Mouse (Mus musculus) liver, embryonic 13.5 days (tissue): ENCODE measurements at regions not wholly inside any gene's neighbourhood (a gene's known extent, or its start where the extent isn't known, plus 50 kb on each side); places are given as distances from the start of the nearest gene placed in this dataset.

ENCODE experiments used
- ATAC-seq: fragments of 200-750 bp; cut with Nextera tagmentation; 2 replicates; pipeline ENCODE4 v1.8.0; 2017; ENCODE audit warnings: low read depth, mild to moderate bottlenecking, moderate number of reproducible peaks, moderate library complexity
- DNase-seq: peaks from one replicate; pipeline ENCODE4 v3.0.0; 2022
- H3K27ac ChIP-seq: fragments of 300-500 bp; sonication (generic); 2 replicates; pipeline ENCODE4 v1.5.1; 2015; ENCODE audit warnings: moderate library complexity, mild to moderate bottlenecking, inconsistent platforms
- H3K27me3 ChIP-seq: fragments of 300-500 bp; sonication (generic); 2 replicates; pipeline ENCODE4 v1.6.1; 2015; ENCODE audit warnings: mild to moderate bottlenecking, inconsistent platforms
- H3K36me3 ChIP-seq: fragments of 300-500 bp; sonication (generic); 2 replicates; pipeline ENCODE4 v1.6.1; 2015; ENCODE audit warnings: mild to moderate bottlenecking, inconsistent platforms
- H3K4me1 ChIP-seq: fragments of 300-500 bp; sonication (generic); replicated peaks from 2 replicates; pipeline ENCODE4 v1.6.1; 2015; ENCODE audit warnings: inconsistent platforms
- H3K4me2 ChIP-seq: fragments of 300-500 bp; sonication (generic); 2 replicates; pipeline ENCODE4 v1.6.1; 2015; ENCODE audit warnings: inconsistent platforms, mild to moderate bottlenecking, moderate library complexity
- H3K4me3 ChIP-seq: fragments of 300-500 bp; sonication (generic); replicated peaks from 2 replicates; pipeline ENCODE4 v1.5.1; 2015; ENCODE audit warnings: mild to moderate bottlenecking, inconsistent platforms
- H3K9ac ChIP-seq: fragments of 300-500 bp; sonication (generic); 2 replicates; pipeline ENCODE4 v1.6.1; 2015; ENCODE audit warnings: mild to moderate bottlenecking, inconsistent platforms
- H3K9me3 ChIP-seq: fragments of 300-500 bp; sonication (generic); replicated peaks from 2 replicates; pipeline ENCODE4 v1.6.1; 2016; ENCODE audit warnings: inconsistent platforms
- WGBS: fragments of 180-500 bp; shearing (Covaris S2); methylation state at CpG from one replicate; pipeline ENCODE4 v1.1.7; 2015; ENCODE audit not compliant: insufficient replicate concordance; 5-methylcytosine and 5-hydroxymethylcytosine counted together

DNA sequence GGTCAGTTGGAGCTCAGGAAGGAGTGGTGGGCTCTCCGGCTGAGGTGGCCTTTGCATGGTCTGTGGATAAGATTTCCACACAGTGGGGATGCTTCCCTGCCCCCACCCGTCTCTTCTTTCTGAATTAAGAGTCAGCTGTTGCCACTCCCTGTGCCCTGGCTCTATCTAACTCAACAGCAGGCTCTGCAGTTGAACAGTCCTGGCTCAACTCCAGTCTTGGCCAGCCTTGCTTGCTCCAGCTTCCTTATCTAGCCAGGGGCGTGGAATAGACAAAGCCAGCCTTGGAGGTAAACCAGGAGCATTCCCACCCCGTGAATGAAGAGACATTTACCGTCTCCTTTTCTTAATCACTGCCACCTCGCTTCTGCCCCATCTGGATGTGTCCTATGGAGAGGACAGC lies 89.7 kb downstream of the Mn1 start:
- H3K27ac ChIP-seq = peak overlapping the region; percentile 45; the same call in 1 of the 2 replicates
- peak overlapping the region; percentile 10 for H3K4me2 ChIP-seq
- peak; percentile 27 for DNase-seq
- no peak overlapping the region for H3K4me3 ChIP-seq
- H3K4me1 ChIP-seq = peaks cover 60% of the 10 kb centered on the region
- peaks cover 10% of the 10 kb centered on the region for H3K27me3 ChIP-seq
- no peak overlapping the region for H3K9ac ChIP-seq
- H3K9me3 ChIP-seq = no peaks in the 10 kb centered on the region
- 23% methylated on average over 6 of the region's 6 CpGs for whole genome bisulfite sequencing
- no peaks in the 10 kb centered on the region for H3K36me3 ChIP-seq
- ATAC-seq = peak; percentile 79

- no peak for DNase-seq
- Histone ChIP-seq H3K4me2 (peak overlapping the region; percentile 10), H3K9me3 (no peaks in the 10 kb centered on the region), H3K4me3 (no peak overlapping the region), H3K36me3 (no peaks in the 10 kb centered on the region), H3K27me3 (peaks cover 12% of the 10 kb centered on the region), H3K9ac (no peak overlapping the region), H3K4me1 (peaks cover 63% of the 10 kb centered on the region), H3K27ac (no peak overlapping the region)
- 69% methylated on average over 2 of the region's 2 CpGs for WGBS
- no peak for ATAC-seq
Observed at GRCm38 (mm10) chr5:111507332-111507731, 90.2 kb downstream of the Mn1 start.

DNA sequence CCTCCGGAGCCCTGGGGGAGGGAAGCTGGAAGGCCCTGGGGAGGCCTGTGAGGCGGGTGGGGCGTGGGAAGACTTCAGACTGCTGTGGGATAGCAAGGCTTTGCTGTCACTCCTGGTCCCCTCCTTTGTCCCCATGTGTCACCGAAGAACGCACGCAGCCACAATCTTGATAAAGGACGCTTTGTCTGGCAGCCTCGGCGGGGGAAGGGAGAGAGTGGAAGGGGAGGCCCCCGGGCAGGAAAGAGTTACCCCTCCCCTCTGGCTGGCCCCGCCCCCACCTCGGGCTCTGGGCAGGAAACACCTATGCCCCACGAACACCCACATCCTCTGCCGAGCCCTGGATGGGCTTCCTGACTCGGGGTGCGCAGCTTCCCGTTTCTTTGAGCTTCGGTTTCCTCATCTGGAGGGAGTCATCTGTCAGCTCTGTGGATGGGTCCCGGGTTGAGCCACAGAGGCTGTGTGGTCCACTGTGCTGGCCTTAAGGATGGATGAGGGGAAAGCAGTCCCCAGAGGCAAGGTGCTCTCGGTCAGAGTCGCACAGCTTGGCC lies 91.9 kb downstream of the Mn1 start:
- peaks cover 66% of the 10 kb centered on the region for H3K4me1 ChIP-seq
- ATAC-seq (peak; percentile 63), DNase-seq (peak; percentile 59)
- H3K9ac ChIP-seq = peak overlapping the region; percentile 62
- peak overlapping the region; percentile 73 for H3K4me2 ChIP-seq
- H3K36me3 ChIP-seq = no peaks in the 10 kb centered on the region
- H3K4me3 ChIP-seq = peak overlapping the region; percentile 48
- peak overlapping the region; percentile 41 for H3K27ac ChIP-seq
- no peaks in the 10 kb centered on the region for H3K9me3 ChIP-seq
- WGBS = 1% methylated on average over 21 of the region's 21 CpGs
- H3K27me3 ChIP-seq = peaks cover 14% of the 10 kb centered on the region

- Histone ChIP-seq H3K4me3 (peak overlapping the region; percentile 48), H3K36me3 (no peaks in the 10 kb centered on the region), H3K27ac (peak overlapping the region; percentile 41; the same call in 1 of the 2 replicates), H3K4me2 (peak overlapping the region; percentile 73), H3K9ac (peak overlapping the region; percentile 62), H3K27me3 (peaks cover 14% of the 10 kb centered on the region), H3K9me3 (no peaks in the 10 kb centered on the region), H3K4me1 (peaks cover 66% of the 10 kb centered on the region)
- 1% methylated on average over 9 of the region's 9 CpGs for WGBS
- peak; percentile 12; the same call in 1 of the 2 replicates for ATAC-seq
- DNase-seq = no peak
Observed at GRCm38 (mm10) chr5:111509575-111510057, 92.5 kb downstream of the Mn1 start.

DNA sequence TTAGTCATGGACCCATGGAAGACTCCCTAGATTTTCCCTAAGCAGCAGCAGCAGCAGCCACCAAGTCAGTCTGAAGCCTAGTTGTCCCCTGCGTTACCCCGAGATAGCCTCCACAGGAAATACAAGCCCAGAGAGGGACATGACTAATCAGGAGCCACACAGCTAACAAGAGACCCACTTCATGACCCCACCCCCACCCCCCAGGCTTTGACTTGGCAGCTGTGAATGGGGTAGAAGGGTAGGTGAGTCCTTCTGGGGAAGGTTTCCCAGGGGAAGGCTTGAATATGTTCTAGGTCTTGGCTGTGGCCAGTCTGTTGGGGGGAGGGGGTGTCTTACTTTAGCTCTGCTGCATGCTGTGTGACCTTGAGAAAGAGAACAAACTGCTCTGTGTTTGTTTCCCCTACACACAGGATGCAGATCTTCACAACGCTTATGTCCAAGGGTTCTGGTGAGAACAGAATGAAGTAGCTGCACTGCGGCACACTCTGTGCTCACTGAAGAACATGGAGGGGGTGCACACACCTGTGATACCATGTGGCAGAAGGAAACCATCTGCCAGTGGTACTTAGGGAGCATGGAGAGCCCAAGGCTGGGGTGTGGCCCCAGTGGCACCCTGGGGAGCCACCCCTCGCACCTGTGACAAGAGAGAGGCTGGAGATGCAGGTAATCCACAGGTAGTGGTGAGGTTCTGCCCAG lies 93.2 kb downstream of the Mn1 start:
- 32% methylated on average over 5 of the region's 5 CpGs for WGBS
- no peak for DNase-seq
- peak overlapping the region; percentile 21; the same call in 1 of the 2 replicates for H3K27ac ChIP-seq
- no peak overlapping the region for H3K4me3 ChIP-seq
- peak overlapping the region; percentile 73; the same call in 1 of the 2 replicates for H3K4me2 ChIP-seq
- H3K4me1 ChIP-seq = peaks cover 64% of the 10 kb centered on the region
- H3K9ac ChIP-seq = no peak overlapping the region
- no peaks in the 10 kb centered on the region for H3K36me3 ChIP-seq
- H3K9me3 ChIP-seq = no peaks in the 10 kb centered on the region
- ATAC-seq = no peak
- H3K27me3 ChIP-seq = peaks cover 14% of the 10 kb centered on the region

GRCm38 (mm10) chr5:111510879-111511231 lies 93.7 kb downstream of the Mn1 start:
- H3K9me3 ChIP-seq = no peaks in the 10 kb centered on the region
- H3K4me1 ChIP-seq = peaks cover 62% of the 10 kb centered on the region
- peaks cover 14% of the 10 kb centered on the region for H3K27me3 ChIP-seq
- no peak for DNase-seq
- H3K4me3 ChIP-seq = no peak overlapping the region
- 43% methylated on average over 6 of the region's 6 CpGs for WGBS
- H3K36me3 ChIP-seq = no peaks in the 10 kb centered on the region
- H3K4me2 ChIP-seq = no peak overlapping the region
- no peak for ATAC-seq
- no peak overlapping the region for H3K9ac ChIP-seq
- peak overlapping the region; percentile 21; the same call in 1 of the 2 replicates for H3K27ac ChIP-seq

- 31% methylated on average over 10 of the region's 10 CpGs for WGBS
- H3K27ac ChIP-seq = no peak overlapping the region
- H3K27me3 ChIP-seq = peaks cover 14% of the 10 kb centered on the region
- ATAC-seq = no peak
- no peaks in the 10 kb centered on the region for H3K36me3 ChIP-seq
- H3K9me3 ChIP-seq = no peaks in the 10 kb centered on the region
- DNase-seq = no peak
- H3K4me3 ChIP-seq = no peak overlapping the region
- no peak overlapping the region for H3K4me2 ChIP-seq
- no peak overlapping the region for H3K9ac ChIP-seq
- peaks cover 53% of the 10 kb centered on the region for H3K4me1 ChIP-seq
Observed at GRCm38 (mm10) chr5:111511982-111512381, 94.8 kb downstream of the Mn1 start.

GRCm38 (mm10) chr5:111513976-111514375 lies 96.8 kb downstream of the Mn1 start:
- H3K4me1 ChIP-seq = peaks cover 46% of the 10 kb centered on the region
- no peak for ATAC-seq
- DNase-seq = no peak
- H3K4me3 ChIP-seq = no peak overlapping the region
- 76% methylated on average over 6 of the region's 6 CpGs for WGBS
- H3K9ac ChIP-seq = no peak overlapping the region
- no peak overlapping the region for H3K4me2 ChIP-seq
- H3K27me3 ChIP-seq = peaks cover 14% of the 10 kb centered on the region
- no peaks in the 10 kb centered on the region for H3K9me3 ChIP-seq
- no peaks in the 10 kb centered on the region for H3K36me3 ChIP-seq
- no peak overlapping the region for H3K27ac ChIP-seq

- Histone ChIP-seq H3K36me3 (no peaks in the 10 kb centered on the region), H3K4me3 (no peak overlapping the region), H3K9me3 (no peaks in the 10 kb centered on the region), H3K27ac (peak overlapping the region; percentile 48; the same call in 1 of the 2 replicates), H3K9ac (0 out of 2 replicates have a peak overlapping the region, but pooled peaks have one; percentile 15), H3K4me1 (peaks cover 33% of the 10 kb centered on the region), H3K4me2 (peak overlapping the region; percentile 41), H3K27me3 (no peaks in the 10 kb centered on the region)
- WGBS = 36% methylated on average over 3 of the region's 3 CpGs
- DNase-seq = no peak
- peak; percentile 49 for ATAC-seq
Observed at GRCm38 (mm10) chr5:111519059-111519458, 101.9 kb downstream of the Mn1 start.

DNA sequence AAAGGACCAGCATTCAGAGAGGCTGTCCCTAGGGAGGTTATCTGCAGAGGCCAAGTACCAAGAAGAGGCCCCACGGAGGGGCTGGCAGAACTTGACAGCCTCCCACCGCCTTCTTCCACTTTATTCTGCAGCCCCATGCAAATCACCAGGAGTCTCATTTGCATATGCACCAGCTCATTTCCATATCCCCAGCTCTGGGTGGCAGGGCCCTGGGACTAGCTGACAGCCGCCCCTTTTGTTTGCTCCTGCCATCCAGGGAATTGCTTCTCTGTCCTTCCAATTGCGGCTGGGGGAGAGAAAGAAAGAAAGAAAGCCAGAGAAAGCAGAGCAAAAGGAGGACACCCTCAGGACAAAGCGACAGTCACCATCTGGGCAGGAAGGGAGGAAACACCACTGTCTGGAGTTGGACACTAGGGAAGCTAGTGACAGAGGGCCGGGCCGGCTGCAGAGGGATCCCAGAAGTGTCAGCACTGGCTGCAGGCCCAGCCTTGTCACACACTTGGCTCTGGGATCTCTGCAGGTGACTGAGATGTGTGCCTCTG lies 102.4 kb downstream of the Mn1 start:
- Histone ChIP-seq H3K4me3 (no peak overlapping the region), H3K4me2 (peak overlapping the region; percentile 41), H3K4me1 (peaks cover 33% of the 10 kb centered on the region), H3K9ac (0 out of 2 replicates have a peak overlapping the region, but pooled peaks have one; percentile 8), H3K9me3 (no peaks in the 10 kb centered on the region), H3K27me3 (no peaks in the 10 kb centered on the region), H3K27ac (no peak overlapping the region; the same call in 1 of the 2 replicates), H3K36me3 (no peaks in the 10 kb centered on the region)
- DNase-seq (peak; percentile 47), ATAC-seq (peak; percentile 94)
- 11% methylated on average over 7 of the region's 7 CpGs for WGBS

GRCm38 (mm10) chr5:111521866-111522265 lies 104.7 kb downstream of the Mn1 start:
- no peaks in the 10 kb centered on the region for H3K36me3 ChIP-seq
- H3K4me1 ChIP-seq = peaks cover 30% of the 10 kb centered on the region
- H3K4me2 ChIP-seq = no peak overlapping the region
- H3K9me3 ChIP-seq = no peaks in the 10 kb centered on the region
- no peak overlapping the region for H3K27ac ChIP-seq
- WGBS = 83% methylated on average over 2 of the region's 2 CpGs
- ATAC-seq (no peak), DNase-seq (no peak)
- H3K27me3 ChIP-seq = 0 out of 2 replicates have a peak, but pooled peaks cover 6% of the 10 kb centered on the region
- no peak overlapping the region for H3K9ac ChIP-seq
- no peak overlapping the region for H3K4me3 ChIP-seq
